ENCODE assay signal across 17 mouse cellular contexts in the genomic region with DNA sequence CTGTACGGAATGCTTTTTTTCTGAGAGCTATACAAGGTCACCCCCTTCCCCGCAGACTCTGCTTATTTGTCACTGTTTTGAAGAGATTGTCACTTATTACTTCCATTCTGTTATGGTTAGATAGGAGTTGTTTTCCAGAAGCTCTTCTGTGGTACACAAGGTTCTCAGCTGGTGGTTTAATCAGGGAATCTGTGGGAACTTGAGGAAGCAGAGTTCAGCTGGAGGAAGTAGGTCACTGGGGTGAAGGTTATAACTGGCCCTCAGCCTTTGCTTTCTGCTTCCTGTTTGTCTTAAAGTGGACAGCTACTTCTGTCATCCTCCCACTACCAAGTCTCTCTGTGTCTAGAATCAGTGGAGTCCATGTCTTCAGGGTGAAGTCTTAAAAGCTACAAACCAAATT.
DNase-seq lines count a peak whose midpoint lies in the region; ATAC-seq and TF ChIP-seq lines count a peak whose summit lies in the region.
"Had no signal": no experiment of that assay in that cellular context is flagged by ENCODE, and none has a peak within 500 bp of the region (broad histone marks: within the 10 kb centered on the region; RNA-seq: fewer than 3 reads in every experiment).

No protein-coding gene starts in this region.

- TF ChIP-seq CTCF in liver, adult 2 months (IDR thresholded peaks at IDR 0.05; ENCODE audit: low read depth, low read length): no peak

- no peaks in the 10 kb centered on the region for H3K79me2 ChIP-seq in liver, adult 2 months (ENCODE audit: control insufficient read depth, insufficient read depth, low read length)

- no peaks in the 10 kb centered on the region for H3K36me3 ChIP-seq in heart, embryonic 10.5 days
- H3K36me3 ChIP-seq in liver, adult 2 months (ENCODE audit: control insufficient read depth, insufficient read depth, low read length): no peaks in the 10 kb centered on the region
- H3K36me3 ChIP-seq: hindbrain, embryonic 15.5 days; midbrain, embryonic 13.5 days had no signal

- ATAC-seq in inflammation-experienced regulatory T-cells, adult 6 months: no peak
- ATAC-seq: intestine, postnatal 0 days; midbrain, embryonic 13.5 days had no signal

- H3K4me1 ChIP-seq in heart, embryonic 10.5 days: no peaks in the 10 kb centered on the region
- peaks cover 3% of the 10 kb centered on the region; the same call in 1 of the 2 replicates for H3K4me1 ChIP-seq in liver, adult 2 months (ENCODE audit: control insufficient read depth, insufficient read depth, low read length)
- H3K4me1 ChIP-seq: hindbrain, embryonic 15.5 days had no signal

- H3K9ac ChIP-seq in liver, adult 2 months (ENCODE audit: low read depth, low read length): no peak overlapping the region
- H3K9ac ChIP-seq: hindbrain, embryonic 15.5 days; midbrain, embryonic 13.5 days had no signal

- H3K27me3 ChIP-seq in heart, embryonic 10.5 days (ENCODE audit: insufficient read depth, poor library complexity, severe bottlenecking): no peaks in the 10 kb centered on the region
- H3K27me3 ChIP-seq in liver, adult 2 months (ENCODE audit: control insufficient read depth, insufficient read depth, low read length): no peaks in the 10 kb centered on the region
- H3K27me3 ChIP-seq: CH12.LX; hindbrain, embryonic 15.5 days; midbrain, embryonic 13.5 days had no signal

- DNase-seq in adrenal gland, adult 2 months: peak; percentile 18
- DNase-seq in adrenal gland, postnatal 25 days: no peak
- DNase-seq in heart, adult 9 months (ENCODE audit: low spot score in 2 of 2): peak; percentile 31 to 41
- DNase-seq in heart, embryonic 10.5 days (ENCODE audit: low spot score): no peak
- peak; percentile 61 for DNase-seq in liver, adult 2 months (ENCODE audit: extremely low read depth, low read depth, low spot score)
- DNase-seq in liver: no peak
- DNase-seq in heart, postnatal 10 days: peak; percentile 9 to 16
- DNase-seq: cerebellum, adult 9-10 months; right cerebral cortex, postnatal 4 days; thymus, postnatal 4 days had no signal

- 0 out of 2 replicates have a peak, but pooled peaks cover 3% of the 10 kb centered on the region for H3K9me3 ChIP-seq in heart, embryonic 10.5 days
- H3K9me3 ChIP-seq: hindbrain, embryonic 15.5 days; midbrain, embryonic 13.5 days had no signal

- no peak overlapping the region for H3K27ac ChIP-seq in heart, embryonic 10.5 days
- no peak overlapping the region for H3K27ac ChIP-seq in liver, adult 2 months (replicated peaks; ENCODE audit: insufficient read depth, low read depth, low read length)
- H3K27ac ChIP-seq: hindbrain, embryonic 15.5 days; layer of hippocampus, adult 2 months; macrophage; midbrain, embryonic 13.5 days had no signal

- 70% methylated on average over 2 of the region's 2 CpGs for WGBS in heart, embryonic 10.5 days
- WGBS in liver, adult 2 months: 83% methylated on average over 2 of the region's 2 CpGs

- no peak for TF ChIP-seq POLR2A in liver, adult 2 months (IDR thresholded peaks at IDR 0.05; ENCODE audit: extremely low read depth, insufficient read depth, low read length)

- intact Hi-C loops in heart, postnatal 10 days (cut with DNase I): no loop called here

- no peak overlapping the region for H3K4me3 ChIP-seq in heart, embryonic 10.5 days
- no peak overlapping the region for H3K4me3 ChIP-seq in liver, adult 2 months (ENCODE audit: insufficient read depth, low read depth, low read length)
- H3K4me3 ChIP-seq: hindbrain, embryonic 15.5 days; layer of hippocampus, adult 2 months; midbrain, embryonic 13.5 days had no signal

Comparison
In these comparisons a context has a peak if more than half of its experiments do, and no peak if none do; other contexts are left out.
1. DNase-seq: peak in adrenal gland, adult 2 months (single experiment), heart, adult 9 months (2 of 2), liver, adult 2 months (single experiment) and heart, postnatal 10 days (2 of 2); none in adrenal gland, postnatal 25 days (single experiment), heart, embryonic 10.5 days (single experiment) and liver (single experiment).